In the genomic region with DNA sequence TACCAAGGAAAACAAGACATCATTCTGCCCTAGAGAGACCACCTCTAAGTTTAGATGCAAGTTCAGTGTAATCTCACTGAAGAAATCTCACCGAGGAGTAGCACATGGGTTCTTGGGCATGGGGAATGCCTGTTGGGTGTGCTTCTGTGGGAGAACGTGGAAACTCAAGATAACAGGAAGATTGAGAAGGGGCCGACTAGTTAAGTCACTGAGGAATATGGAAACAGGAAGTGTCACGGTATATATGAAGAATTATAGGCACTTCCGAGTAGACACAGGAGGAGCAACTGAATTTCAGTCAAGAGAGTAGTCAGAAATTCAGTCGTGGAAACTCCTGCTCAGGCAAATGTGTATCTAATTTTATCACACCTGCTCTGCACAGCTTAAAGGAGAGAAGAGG, we compare ENCODE assay signal across 14 mouse cellular contexts.
"Had no signal": no experiment of that assay in that cellular context is flagged by ENCODE, and none has a peak within 500 bp of the region (broad histone marks: within the 10 kb centered on the region; RNA-seq: fewer than 3 reads in every experiment).

No protein-coding gene starts in this region.

- DNase-seq: lung, adult 2 months; lung, postnatal 10 days; lung, postnatal 4 days; midbrain, embryonic 14.5 days; right cerebral cortex, postnatal 14 days; thymus, postnatal 14 days; thymus, postnatal 36 days had no signal

- H3K4me2 ChIP-seq: midbrain, embryonic 12.5 days; neural tube, embryonic 12.5 days; stomach, embryonic 15.5 days had no signal

- H3K4me3 ChIP-seq: midbrain, embryonic 10.5 days; midbrain, embryonic 12.5 days; neural tube, embryonic 12.5 days; stomach, embryonic 15.5 days had no signal

- H3K27me3 ChIP-seq: midbrain, embryonic 12.5 days; neural tube, embryonic 12.5 days; stomach, embryonic 15.5 days had no signal

- H3K9me3 ChIP-seq: midbrain, embryonic 10.5 days; midbrain, embryonic 12.5 days; neural tube, embryonic 12.5 days; stomach, embryonic 15.5 days had no signal

- ATAC-seq: midbrain, embryonic 16.5 days had no signal

- H3K9ac ChIP-seq: liver, embryonic 14.5 days; midbrain, embryonic 12.5 days; neural tube, embryonic 12.5 days; stomach, embryonic 15.5 days had no signal

- H3K36me3 ChIP-seq: midbrain, embryonic 10.5 days; midbrain, embryonic 12.5 days; neural tube, embryonic 12.5 days; stomach, embryonic 15.5 days had no signal

- H3K4me1 ChIP-seq: midbrain, embryonic 10.5 days; midbrain, embryonic 12.5 days; neural tube, embryonic 12.5 days; stomach, embryonic 15.5 days had no signal

- H3K27ac ChIP-seq: liver, embryonic 14.5 days; midbrain, embryonic 10.5 days; midbrain, embryonic 12.5 days; neural tube, embryonic 12.5 days; stomach, embryonic 15.5 days; stomach, postnatal 0 days had no signal
